Mouse (Mus musculus): ENCODE measurements at regions not wholly inside any gene's neighbourhood (a gene's known extent, or its start where the extent isn't known, plus 50 kb on each side); places are given as distances from the start of the nearest gene placed in this dataset.

GRCm38 (mm10) chr6:99984856-99985224, 258.6 kb upstream of the Prok2 start:
- no peak for DNase-seq (ENCODE audit: inconsistent ontology term)

- peak; percentile 81 for DNase-seq (ENCODE audit: inconsistent ontology term)
Observed at GRCm38 (mm10) chr6:99984057-99984855, 258.1 kb upstream of the Prok2 start.

- DNase-seq (ENCODE audit: inconsistent ontology term): no peak
Observed at GRCm38 (mm10) chr6:99979614-99980013, 253.4 kb upstream of the Prok2 start.

GRCm38 (mm10) chr6:99978164-99978746, 252.1 kb upstream of the Prok2 start:
- DNase-seq (ENCODE audit: inconsistent ontology term): no peak

GRCm38 (mm10) chr6:99976144-99976543, 250.0 kb upstream of the Prok2 start:
- no peak for DNase-seq (ENCODE audit: inconsistent ontology term)

GRCm38 (mm10) chr6:99975486-99975885, 249.3 kb upstream of the Prok2 start:
- no peak for DNase-seq (ENCODE audit: inconsistent ontology term)

- DNase-seq (ENCODE audit: inconsistent ontology term): peak; percentile 79
Observed at GRCm38 (mm10) chr6:99974464-99974863, 248.3 kb upstream of the Prok2 start.

- DNase-seq (ENCODE audit: inconsistent ontology term): peak; percentile 76
Observed at GRCm38 (mm10) chr6:99971376-99971775, 245.2 kb upstream of the Prok2 start.

GRCm38 (mm10) chr6:99968889-99969288, 242.7 kb upstream of the Prok2 start:
- peak; percentile 71 for DNase-seq (ENCODE audit: inconsistent ontology term)

GRCm38 (mm10) chr6:99967465-99967864, 241.3 kb upstream of the Prok2 start:
- DNase-seq (ENCODE audit: inconsistent ontology term): no peak

- no peak for DNase-seq (ENCODE audit: inconsistent ontology term)
Observed at GRCm38 (mm10) chr6:99964540-99964939, 238.3 kb upstream of the Prok2 start.

- DNase-seq (ENCODE audit: inconsistent ontology term): no peak
Observed at GRCm38 (mm10) chr6:99964007-99964406, 237.8 kb upstream of the Prok2 start.

- DNase-seq (ENCODE audit: inconsistent ontology term): peak; percentile 70
Observed at GRCm38 (mm10) chr6:99959371-99959770, 233.2 kb upstream of the Prok2 start.

- DNase-seq (ENCODE audit: inconsistent ontology term): no peak
Observed at GRCm38 (mm10) chr6:99954832-99955830, 228.9 kb upstream of the Prok2 start.

- DNase-seq (ENCODE audit: inconsistent ontology term): no peak
Observed at GRCm38 (mm10) chr6:99953980-99954776, 228.0 kb upstream of the Prok2 start.

GRCm38 (mm10) chr6:99950811-99951210, 224.6 kb upstream of the Prok2 start:
- no peak for DNase-seq (ENCODE audit: inconsistent ontology term)

GRCm38 (mm10) chr6:99946917-99947316, 220.7 kb upstream of the Prok2 start:
- DNase-seq (ENCODE audit: inconsistent ontology term): peak; percentile 74

- no peak for DNase-seq (ENCODE audit: inconsistent ontology term)
Observed at GRCm38 (mm10) chr6:99946481-99946880, 220.3 kb upstream of the Prok2 start.

GRCm38 (mm10) chr6:99945691-99946090, 219.5 kb upstream of the Prok2 start:
- DNase-seq (ENCODE audit: inconsistent ontology term): no peak

- DNase-seq (ENCODE audit: inconsistent ontology term): no peak
Observed at GRCm38 (mm10) chr6:99942958-99943357, 216.8 kb upstream of the Prok2 start.

GRCm38 (mm10) chr6:99940118-99940517, 213.9 kb upstream of the Prok2 start:
- DNase-seq (ENCODE audit: inconsistent ontology term): peak; percentile 37
